Mouse (Mus musculus) spleen, adult 2 months (tissue): ENCODE data around the gene Lmx1a.

Experiments
- CTCF ChIP-seq: fragments of 200-500 bp; IDR thresholded peaks from 2 replicates; pipeline ENCODE4 v1.5.1; 2011; ENCODE audit warnings: mild to moderate bottlenecking, inconsistent platforms; ENCODE audit not compliant: insufficient read depth, insufficient read length, insufficient replicate concordance; ENCODE audit errors: extremely low read depth
- POLR2A ChIP-seq: fragments of 200-500 bp; IDR thresholded peaks from 2 replicates; pipeline ENCODE4 v1.6.1; 2011; ENCODE audit warnings: low read depth, low read length, inconsistent platforms

GRCm38 (mm10) chr1:167896234-167896633 is 207.2 kb downstream of the Lmx1a start:
- TF ChIP-seq POLR2A (no peak), CTCF (no peak)
